Mouse (Mus musculus): ENCODE data around the gene Dcaf1. TPM values are rescaled to one million over a fixed set of nuclear protein-coding genes. Genes with fewer than 3 reads are reported as not detected.

Dcaf1 gene
- 10 to 100 TPM; 22.4 to 30.8 TPM for total RNA-seq (2021)

GRCm38 (mm10) chr9:106821618-106822380, at the start of gene Dcaf1:
Gene Dcaf1, plus strand, starts transcription at chr9:106821874.
- intact Hi-C loops (cut with DNase I), result loop anchor here (2.0 kb wide), 2 partner anchors 33 to 65 kb away; partner anchors contain the start of genes Rad54l2 and Rbm15b
- peak; percentile 84 for DNase-seq

- no peak for DNase-seq
- intact Hi-C loops (cut with DNase I), result no loop called here
Measured at GRCm38 (mm10) chr9:106776116-106776515, 45.6 kb upstream of the Dcaf1 start.

GRCm38 (mm10) chr9:106777423-106777822, 44.3 kb upstream of the Dcaf1 start:
- DNase-seq, result no peak
- intact Hi-C loops (cut with DNase I), result no loop called here

- intact Hi-C loops (cut with DNase I), result no loop called here
- no peak for DNase-seq
Measured at GRCm38 (mm10) chr9:106778319-106778718, 43.4 kb upstream of the Dcaf1 start.

GRCm38 (mm10) chr9:106780086-106780485, 41.6 kb upstream of the Dcaf1 start:
- intact Hi-C loops (cut with DNase I), result no loop called here
- DNase-seq, result no peak

- no peak for DNase-seq
- intact Hi-C loops (cut with DNase I), result no loop called here
Measured at GRCm38 (mm10) chr9:106783554-106783953, 38.1 kb upstream of the Dcaf1 start.

GRCm38 (mm10) chr9:106785206-106785605, 36.5 kb upstream of the Dcaf1 start:
- intact Hi-C loops (cut with DNase I), result no loop called here
- no peak for DNase-seq

GRCm38 (mm10) chr9:106787979-106788811, 33.5 kb upstream of the Dcaf1 start:
- peak; percentile 6 to 10 for DNase-seq
- intact Hi-C loops (cut with DNase I), result loop anchor here (2.0 kb wide), 1 partner anchor 33 kb away; the partner anchor contains the start of gene Dcaf1

- intact Hi-C loops (cut with DNase I), result loop anchor here (2.0 kb wide), 1 partner anchor 32 kb away; the partner anchor contains the start of gene Dcaf1
- DNase-seq, result peak; percentile 89 to 92
Measured at GRCm38 (mm10) chr9:106788812-106789321, 32.8 kb upstream of the Dcaf1 start, which contains the start of gene Rad54l2. Gene Rad54l2, minus strand, starts transcription at chr9:106789194.

GRCm38 (mm10) chr9:106789363-106789762, 32.3 kb upstream of the Dcaf1 start:
- peak in 1 of 2 experiments; percentile 4 for DNase-seq
- intact Hi-C loops (cut with DNase I), result loop anchor here (2.0 kb wide), 1 partner anchor 31 kb away; the partner anchor contains the start of gene Dcaf1

- DNase-seq, result no peak
- intact Hi-C loops (cut with DNase I), result no loop called here
Measured at GRCm38 (mm10) chr9:106790831-106791230, 30.8 kb upstream of the Dcaf1 start.

- DNase-seq, result no peak
- intact Hi-C loops (cut with DNase I), result no loop called here
Measured at GRCm38 (mm10) chr9:106806503-106806902, 15.2 kb upstream of the Dcaf1 start.

- DNase-seq, result no peak
- intact Hi-C loops (cut with DNase I), result loop anchor here (2.0 kb wide), 2 partner anchors 131 to 217 kb away; no protein-coding TSS in a partner anchor
Measured at GRCm38 (mm10) chr9:106818191-106818590, 3.5 kb upstream of the Dcaf1 start.

- peak in 1 of 2 experiments; percentile 6 for DNase-seq
- intact Hi-C loops (cut with DNase I), result loop anchor here (2.0 kb wide), 2 partner anchors 132 to 218 kb away; no protein-coding TSS in a partner anchor
Measured at GRCm38 (mm10) chr9:106819201-106819600, 2.5 kb upstream of the Dcaf1 start.

GRCm38 (mm10) chr9:106821050-106821617, 540 bp upstream of the Dcaf1 start:
- DNase-seq, result peak in 1 of 2 experiments; percentile 4
- intact Hi-C loops (cut with DNase I), result loop anchor here (2.0 kb wide), 1 partner anchor 32 kb away; the partner anchor contains the start of gene Rad54l2

- peak; percentile 81 to 82 for DNase-seq
- intact Hi-C loops (cut with DNase I), result loop anchor here (2.0 kb wide), 1 partner anchor 64 kb away; the partner anchor contains the start of gene Rbm15b
Measured at GRCm38 (mm10) chr9:106822381-106823104, 869 bp downstream of the Dcaf1 start.

- DNase-seq, result no peak
- intact Hi-C loops (cut with DNase I), result no loop called here
Measured at GRCm38 (mm10) chr9:106840569-106840968, 18.9 kb downstream of the Dcaf1 start.

GRCm38 (mm10) chr9:106842800-106843199, 21.1 kb downstream of the Dcaf1 start:
- DNase-seq, result no peak
- intact Hi-C loops (cut with DNase I), result no loop called here

- intact Hi-C loops (cut with DNase I), result no loop called here
- no peak for DNase-seq
Measured at GRCm38 (mm10) chr9:106856664-106857063, 35.0 kb downstream of the Dcaf1 start.

GRCm38 (mm10) chr9:106858036-106858435, 36.4 kb downstream of the Dcaf1 start:
- DNase-seq, result no peak
- intact Hi-C loops (cut with DNase I), result no loop called here

Data from heart, postnatal 36 days (tissue).